Mouse (Mus musculus): Measurements from ENCODE around the gene Ppp2r2c. TPM values are rescaled to one million over a fixed set of nuclear protein-coding genes. Genes with fewer than 3 reads are reported as not detected.

The Ppp2r2c gene
- total and polyA plus RNA-seq, 3 experiments, result 0.06 to 0.96 (median 0.78) TPM

DNA sequence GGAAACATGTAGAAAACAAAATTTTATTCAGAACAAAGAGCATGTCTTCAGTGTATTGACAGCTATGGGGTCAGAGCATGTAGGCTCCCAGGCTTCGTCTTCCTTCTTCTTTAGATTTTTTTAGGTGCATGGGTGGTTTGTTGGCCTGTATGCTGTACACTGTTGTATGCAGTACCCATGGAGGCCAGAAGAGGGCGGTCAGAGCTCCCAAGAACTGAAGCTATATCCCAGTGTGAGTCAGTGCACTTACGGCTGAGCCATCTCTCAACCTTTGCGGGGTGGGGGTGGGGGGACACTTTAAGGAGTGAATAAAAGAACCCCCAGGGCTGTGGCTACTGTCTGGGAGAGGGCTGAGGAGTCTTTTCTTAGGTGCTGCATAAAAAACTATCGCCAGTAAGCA, 90.5 kb downstream of the Ppp2r2c start:
- intact Hi-C loops (cut with DNase I), result loop anchor here (2.0 kb wide), 1 partner anchor 44 kb away; no protein-coding TSS in a partner anchor
- no peaks in the 10 kb centered on the region for H3K36me3 ChIP-seq (ENCODE audit: control insufficient read depth, insufficient read depth, low read length)
- no peaks in the 10 kb centered on the region for H3K79me2 ChIP-seq (replicated peaks; ENCODE audit: control insufficient read depth, insufficient read depth, low read length)
- H3K27ac ChIP-seq, result no peak overlapping the region
- peak; percentile 35 to 52 for DNase-seq
- WGBS, result 36% methylated on average over 5 of the region's 5 CpGs
- no peak overlapping the region for H3K9ac ChIP-seq (ENCODE audit: low read depth, low read length)
- no peak overlapping the region for H3K4me3 ChIP-seq
- TF ChIP-seq POLR2A (IDR thresholded peaks at IDR 0.05; ENCODE audit: insufficient read depth, low read depth, low read length) (no peak), CTCF (IDR thresholded peaks at IDR 0.05) (peak; percentile 72)
- H3K27me3 ChIP-seq (ENCODE audit: control insufficient read depth, insufficient read depth, low read length), result no peaks in the 10 kb centered on the region
- H3K4me1 ChIP-seq (ENCODE audit: control insufficient read depth, insufficient read depth, low read length), result no peaks in the 10 kb centered on the region

DNA sequence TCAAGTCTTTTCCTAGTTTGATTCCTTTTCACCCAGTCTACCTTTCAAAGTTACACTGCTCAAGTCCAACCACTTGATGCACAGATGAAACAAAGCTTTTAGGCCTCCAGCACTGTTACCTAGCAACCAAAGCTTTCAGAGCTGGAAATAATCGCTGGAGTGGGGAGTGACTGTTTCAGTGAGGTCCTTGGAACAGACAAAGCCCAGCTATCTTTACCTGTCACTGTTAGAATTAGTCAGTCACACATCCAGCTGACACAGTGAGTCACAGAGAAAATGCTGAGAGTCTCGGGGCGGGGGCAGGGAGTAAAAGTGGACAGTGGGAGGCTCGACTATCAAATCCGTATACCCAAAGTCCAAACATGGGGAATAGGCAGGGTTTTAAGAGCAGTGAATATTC, 92.2 kb downstream of the Ppp2r2c start:
- WGBS, result 29% methylated on average over 5 of the region's 5 CpGs
- H3K4me1 ChIP-seq (ENCODE audit: control insufficient read depth, insufficient read depth, low read length), result no peaks in the 10 kb centered on the region
- intact Hi-C loops (cut with DNase I), result no loop called here
- TF ChIP-seq CTCF (IDR thresholded peaks at IDR 0.05) (no peak), EP300 (IDR thresholded peaks at IDR 0.05; ENCODE audit: insufficient read depth, low read depth, low read length) (no peak), POLR2A (IDR thresholded peaks at IDR 0.05; ENCODE audit: insufficient read depth, low read depth, low read length) (no peak)
- H3K36me3 ChIP-seq (ENCODE audit: control insufficient read depth, insufficient read depth, low read length), result no peaks in the 10 kb centered on the region
- no peaks in the 10 kb centered on the region for H3K79me2 ChIP-seq (replicated peaks; ENCODE audit: control insufficient read depth, insufficient read depth, low read length)
- DNase-seq, result no peak
- H3K4me3 ChIP-seq, result no peak overlapping the region
- no peak overlapping the region for H3K9ac ChIP-seq (ENCODE audit: low read depth, low read length)
- no peaks in the 10 kb centered on the region for H3K27me3 ChIP-seq (ENCODE audit: control insufficient read depth, insufficient read depth, low read length)
- H3K27ac ChIP-seq, result no peak overlapping the region

DNA sequence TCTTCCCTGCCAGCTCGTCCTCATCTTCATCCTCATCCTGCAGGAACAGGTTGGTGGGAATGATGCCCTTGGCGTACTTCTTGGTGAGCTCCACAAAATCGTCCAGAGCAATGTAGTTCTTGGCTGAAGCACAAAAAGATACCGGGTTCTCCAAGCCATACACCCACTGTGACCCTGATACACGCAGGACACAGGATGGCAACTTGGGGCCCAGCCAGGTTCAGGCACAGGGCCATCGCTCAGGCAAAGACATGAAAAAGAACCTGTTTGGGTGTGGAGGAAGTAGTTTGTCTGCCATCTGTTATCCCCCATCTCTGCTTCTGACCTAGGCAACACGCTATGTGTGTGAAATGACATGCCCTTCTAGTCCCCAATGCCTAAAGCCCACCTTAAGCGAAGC, 103.3 kb downstream of the Ppp2r2c start:
- Histone ChIP-seq H3K27ac (no peak overlapping the region), H3K4me3 (no peak overlapping the region), H3K9ac (ENCODE audit: low read depth, low read length) (no peak overlapping the region), H3K36me3 (ENCODE audit: control insufficient read depth, insufficient read depth, low read length) (no peaks in the 10 kb centered on the region), H3K27me3 (ENCODE audit: control insufficient read depth, insufficient read depth, low read length) (no peaks in the 10 kb centered on the region), H3K79me2 (replicated peaks; ENCODE audit: control insufficient read depth, insufficient read depth, low read length) (no peaks in the 10 kb centered on the region), H3K4me1 (ENCODE audit: control insufficient read depth, insufficient read depth, low read length) (no peaks in the 10 kb centered on the region)
- WGBS, result 56% methylated on average over 8 of the region's 8 CpGs
- intact Hi-C loops (cut with DNase I), result no loop called here
- no peak for DNase-seq
- TF ChIP-seq CTCF (IDR thresholded peaks at IDR 0.05) (no peak), EP300 (IDR thresholded peaks at IDR 0.05; ENCODE audit: insufficient read depth, low read depth, low read length) (no peak), POLR2A (IDR thresholded peaks at IDR 0.05; ENCODE audit: insufficient read depth, low read depth, low read length) (no peak)

DNA sequence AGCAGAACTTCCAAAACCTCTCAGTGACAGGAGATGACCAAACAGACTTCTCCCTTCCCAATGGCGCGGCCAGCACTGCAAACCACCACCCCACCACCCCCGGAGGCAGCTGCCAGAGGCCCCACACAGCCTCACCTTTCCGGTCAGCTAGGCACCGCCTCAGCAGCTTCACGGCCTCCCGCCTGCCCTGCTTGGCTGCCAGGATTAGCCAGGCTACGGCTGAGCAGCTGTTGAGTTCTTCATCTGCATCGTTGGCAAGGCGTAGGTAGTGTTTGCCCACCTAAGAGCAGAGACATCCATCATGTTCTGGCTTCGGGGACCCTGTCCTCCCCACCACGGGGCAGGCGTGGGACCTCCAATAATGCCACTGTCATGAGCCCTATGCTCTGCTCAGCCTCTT, 107.0 kb downstream of the Ppp2r2c start:
- no peaks in the 10 kb centered on the region for H3K36me3 ChIP-seq (ENCODE audit: control insufficient read depth, insufficient read depth, low read length)
- no peak for DNase-seq
- no peaks in the 10 kb centered on the region; the same call in 1 of the 2 replicates for H3K4me1 ChIP-seq (ENCODE audit: control insufficient read depth, insufficient read depth, low read length)
- no peak overlapping the region for H3K27ac ChIP-seq
- no peak overlapping the region for H3K9ac ChIP-seq (ENCODE audit: low read depth, low read length)
- intact Hi-C loops (cut with DNase I), result no loop called here
- no peaks in the 10 kb centered on the region for H3K79me2 ChIP-seq (replicated peaks; ENCODE audit: control insufficient read depth, insufficient read depth, low read length)
- H3K4me3 ChIP-seq, result no peak overlapping the region
- WGBS, result 87% methylated on average over 13 of the region's 13 CpGs
- TF ChIP-seq CTCF (IDR thresholded peaks at IDR 0.05) (no peak), EP300 (IDR thresholded peaks at IDR 0.05; ENCODE audit: insufficient read depth, low read depth, low read length) (no peak), POLR2A (IDR thresholded peaks at IDR 0.05; ENCODE audit: insufficient read depth, low read depth, low read length) (no peak)
- no peaks in the 10 kb centered on the region for H3K27me3 ChIP-seq (ENCODE audit: control insufficient read depth, insufficient read depth, low read length)

DNA sequence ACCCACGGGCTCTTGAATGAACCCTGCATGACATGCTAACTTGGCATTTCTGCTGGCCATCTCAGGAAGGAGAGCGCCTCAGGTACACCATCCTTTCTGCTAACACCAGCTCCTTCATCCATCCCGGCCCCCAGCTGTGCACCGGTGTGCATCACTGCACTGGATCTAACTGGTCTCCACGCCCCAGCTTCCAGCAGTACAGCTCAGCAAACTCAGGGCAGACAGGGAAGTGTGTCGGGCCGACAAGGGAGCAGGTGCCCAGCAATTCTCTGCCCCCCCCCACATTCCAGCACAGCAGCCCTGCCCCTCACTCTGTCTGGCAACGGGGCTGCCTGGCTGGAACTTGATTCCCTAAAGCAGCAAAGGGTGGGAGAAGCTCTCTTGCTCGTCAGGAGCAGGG, 109.5 kb downstream of the Ppp2r2c start:
- intact Hi-C loops (cut with DNase I), result no loop called here
- no peak overlapping the region for H3K4me3 ChIP-seq
- no peaks in the 10 kb centered on the region; the same call in 1 of the 2 replicates for H3K4me1 ChIP-seq (ENCODE audit: control insufficient read depth, insufficient read depth, low read length)
- no peak for DNase-seq
- WGBS, result 76% methylated on average over 9 of the region's 9 CpGs
- H3K79me2 ChIP-seq (replicated peaks; ENCODE audit: control insufficient read depth, insufficient read depth, low read length), result no peaks in the 10 kb centered on the region
- TF ChIP-seq POLR2A (IDR thresholded peaks at IDR 0.05; ENCODE audit: insufficient read depth, low read depth, low read length), result no peak
- TF ChIP-seq CTCF (IDR thresholded peaks at IDR 0.05), result no peak
- TF ChIP-seq EP300 (IDR thresholded peaks at IDR 0.05; ENCODE audit: insufficient read depth, low read depth, low read length), result no peak
- H3K27ac ChIP-seq, result no peak overlapping the region
- H3K27me3 ChIP-seq (ENCODE audit: control insufficient read depth, insufficient read depth, low read length), result no peaks in the 10 kb centered on the region
- H3K9ac ChIP-seq (ENCODE audit: low read depth, low read length), result no peak overlapping the region
- H3K36me3 ChIP-seq (ENCODE audit: control insufficient read depth, insufficient read depth, low read length), result no peaks in the 10 kb centered on the region

DNA sequence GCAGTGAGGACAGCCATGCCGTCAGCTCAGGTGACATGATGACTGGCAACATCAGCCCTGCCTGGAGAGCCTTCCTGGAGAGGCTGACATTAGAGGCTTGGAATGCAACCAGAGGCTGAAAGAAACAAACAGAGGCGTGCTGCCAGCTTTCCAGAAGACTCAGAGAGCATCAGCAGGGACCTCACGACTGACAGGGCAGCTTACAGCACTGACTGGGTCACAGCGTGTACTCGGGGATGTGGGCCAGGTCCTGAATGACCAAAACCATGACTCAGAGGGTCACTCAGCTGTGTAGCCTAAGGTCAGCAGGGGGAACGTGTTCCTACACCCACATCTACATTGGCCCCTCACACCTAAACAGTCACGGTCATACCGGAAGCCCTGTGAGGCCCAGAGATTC, 110.7 kb downstream of the Ppp2r2c start:
- intact Hi-C loops (cut with DNase I), result no loop called here
- Histone ChIP-seq H3K9ac (ENCODE audit: low read depth, low read length) (no peak overlapping the region), H3K4me1 (ENCODE audit: control insufficient read depth, insufficient read depth, low read length) (no peaks in the 10 kb centered on the region; the same call in 1 of the 2 replicates), H3K4me3 (no peak overlapping the region), H3K27ac (no peak overlapping the region), H3K79me2 (replicated peaks; ENCODE audit: control insufficient read depth, insufficient read depth, low read length) (no peaks in the 10 kb centered on the region), H3K27me3 (ENCODE audit: control insufficient read depth, insufficient read depth, low read length) (no peaks in the 10 kb centered on the region), H3K36me3 (ENCODE audit: control insufficient read depth, insufficient read depth, low read length) (no peaks in the 10 kb centered on the region)
- DNase-seq, result no peak
- WGBS, result 54% methylated on average over 8 of the region's 8 CpGs
- no peak for TF ChIP-seq CTCF (IDR thresholded peaks at IDR 0.05)
- no peak for TF ChIP-seq EP300 (IDR thresholded peaks at IDR 0.05; ENCODE audit: insufficient read depth, low read depth, low read length)
- TF ChIP-seq POLR2A (IDR thresholded peaks at IDR 0.05; ENCODE audit: insufficient read depth, low read depth, low read length), result no peak
